Mouse (Mus musculus): ENCODE results near the gene Ren1. TPM values are rescaled to one million over a fixed set of nuclear protein-coding genes. Genes with fewer than 3 reads are reported as not detected.

Ren1 gene
- polyA plus RNA-seq, 1 experiment from 2014 or later, result 5.9 TPM

Other genes with a start within 250 kb of the Ren1 start
- gene Ppp1r15b, start 219.4 kb upstream of the Ren1 start, polyA plus RNA-seq (2014; fragmentation: Nextera tagmentation; extraction: Ambion mirVana), result 42.0 and 42.1 TPM in 2 replicates
- 4.4 and 6.3 TPM in 2 replicates for gene Plekha6, start 186.3 kb upstream of the Ren1 start, polyA plus RNA-seq (2014; fragmentation: Nextera tagmentation; extraction: Ambion mirVana)
- not detected in 2 replicates for gene Golt1a, start 40.7 kb upstream of the Ren1 start, polyA plus RNA-seq (2014; fragmentation: Nextera tagmentation; extraction: Ambion mirVana)
- not detected in 2 replicates for gene Kiss1, start 28.6 kb upstream of the Ren1 start, polyA plus RNA-seq (2014; fragmentation: Nextera tagmentation; extraction: Ambion mirVana)
- 3.3 and 3.4 TPM in 2 replicates for gene Etnk2, start 13.1 kb downstream of the Ren1 start, polyA plus RNA-seq (2014; fragmentation: Nextera tagmentation; extraction: Ambion mirVana)
- gene Sox13, start 73.9 kb downstream of the Ren1 start, polyA plus RNA-seq (2014; fragmentation: Nextera tagmentation; extraction: Ambion mirVana), result 5.4 and 6.6 TPM in 2 replicates